Mouse (Mus musculus) cerebellum, adult 8-10 months (tissue): ENCODE results near the gene Anp32e.
"Not testable (repeated sequence)": the region's sequence is repeated elsewhere in the genome, so short reads cannot be mapped to it uniquely, and the experiment has no call there.

Source experiments
- DNase-seq: peaks from one replicate; pipeline ENCODE4 v3.0.0; 2022

Gene Anp32e

DNA sequence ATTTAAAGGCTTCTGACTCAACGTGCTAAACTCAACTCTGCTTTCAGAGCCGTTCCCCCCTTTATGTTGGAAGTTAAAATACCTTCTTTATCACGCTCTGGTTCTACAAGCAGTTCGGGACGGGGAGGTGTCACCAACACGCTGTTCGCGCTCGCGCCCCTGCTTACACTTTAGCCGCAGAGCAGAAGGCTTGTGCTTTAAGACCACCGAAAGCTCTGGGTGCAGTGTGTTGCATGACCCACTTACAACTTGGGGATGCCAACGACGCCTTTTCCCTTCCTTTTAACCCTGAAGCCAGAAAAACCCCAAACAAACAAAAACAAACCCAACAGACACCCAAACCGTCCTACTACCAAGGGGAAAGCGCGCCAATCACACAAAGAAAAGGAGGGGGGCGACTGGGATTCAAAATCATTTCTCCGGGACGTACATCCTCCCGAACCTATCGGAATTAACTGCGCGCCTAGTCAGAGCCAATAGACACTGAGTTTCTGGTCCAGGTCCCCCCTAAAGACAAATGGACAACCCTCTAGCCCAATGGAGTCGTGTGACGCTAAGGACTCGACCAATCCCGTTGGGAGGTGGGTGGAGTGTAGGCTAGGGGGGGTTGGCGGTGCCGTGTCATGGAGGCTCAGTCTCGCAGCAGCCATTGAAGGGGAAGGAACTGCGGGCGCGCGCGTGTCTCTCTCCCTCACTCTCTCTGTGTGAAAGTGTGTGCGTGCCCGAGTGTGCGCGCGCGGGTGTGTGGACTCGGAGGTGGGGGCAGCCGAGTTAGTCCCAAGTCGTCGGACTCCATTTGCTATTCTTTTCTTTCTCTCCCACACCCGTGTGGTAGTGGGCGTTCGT is at the start of gene Anp32e:
Gene Anp32e (plus strand): TSS at position 589 of the 846 bp plus-strand sequence.
- peak; percentile 98 for DNase-seq

DNA sequence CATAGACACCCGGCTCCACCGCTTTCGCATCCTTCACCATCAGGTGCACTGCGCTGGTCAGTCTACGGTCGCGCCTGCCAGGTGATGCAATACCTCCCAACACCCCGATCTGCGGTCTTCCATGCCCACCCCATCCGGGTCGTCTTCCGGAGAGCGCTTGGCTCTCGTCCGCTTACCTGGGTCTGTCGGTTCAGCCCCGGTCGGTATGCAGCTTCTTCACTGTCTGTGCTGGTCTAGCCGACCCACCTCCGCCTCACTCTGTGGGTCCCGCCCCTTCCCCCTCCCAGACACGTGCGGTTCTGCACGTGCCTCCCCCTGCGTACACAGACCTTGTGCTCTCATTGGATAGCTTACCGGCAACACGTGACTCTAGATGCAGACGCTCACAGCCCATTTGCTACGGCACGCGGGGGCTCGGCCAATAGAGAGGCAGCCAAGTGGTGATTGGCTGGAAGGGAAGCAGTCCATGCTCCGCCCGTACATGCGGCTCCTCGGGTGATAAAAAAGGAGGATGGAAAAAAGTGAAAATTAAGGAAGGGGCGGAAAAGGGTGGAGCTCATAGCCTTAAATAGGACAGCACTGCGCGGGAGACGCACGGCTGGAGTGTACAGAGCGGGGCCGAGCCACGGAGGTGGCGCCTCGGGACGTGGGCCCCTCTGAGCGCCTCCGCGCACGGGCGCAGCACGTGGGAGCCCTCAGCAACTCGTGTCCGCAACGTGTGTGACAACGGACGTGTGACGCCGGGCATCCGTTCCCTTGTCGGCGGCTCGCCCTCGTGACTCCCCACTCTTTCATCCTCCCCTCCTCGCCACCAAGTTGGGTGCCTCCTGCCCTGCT is 46.8 kb upstream of the Anp32e start, which contains the start of gene Ciart:
Gene Ciart (minus strand): TSS at position 273 of the 837 bp plus-strand sequence.
- peak; percentile 90 for DNase-seq

DNA sequence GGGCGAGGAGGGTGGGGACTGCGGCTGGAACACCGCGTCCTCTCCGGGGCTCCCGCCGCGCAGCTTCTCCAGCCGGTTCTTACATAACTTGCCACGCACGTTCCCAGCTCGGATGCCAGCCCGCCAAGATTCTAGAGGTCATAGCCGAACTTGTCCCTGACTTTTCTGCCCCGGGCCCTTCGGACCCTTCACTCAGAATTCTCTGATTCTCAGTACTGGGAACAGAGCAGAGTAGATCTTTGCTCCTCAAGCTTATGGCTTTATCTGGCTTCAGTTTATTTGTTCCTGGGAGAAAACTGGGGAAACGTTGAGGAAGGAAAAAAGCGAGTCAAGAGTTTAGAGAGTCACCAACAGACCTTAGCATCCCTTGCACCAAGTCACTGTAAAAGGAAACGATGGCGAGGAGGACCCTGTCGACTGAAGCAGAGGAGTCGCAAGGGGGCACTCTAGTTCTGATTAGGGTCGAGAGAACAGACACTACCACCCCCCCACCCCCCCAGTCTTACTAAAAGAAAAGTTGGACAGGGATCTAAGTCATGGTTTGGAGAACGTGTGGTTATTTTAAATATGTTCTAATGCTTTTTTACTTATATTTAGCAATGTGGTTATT is 46.1 kb upstream of the Anp32e start:
- DNase-seq: peak; percentile 57

DNA sequence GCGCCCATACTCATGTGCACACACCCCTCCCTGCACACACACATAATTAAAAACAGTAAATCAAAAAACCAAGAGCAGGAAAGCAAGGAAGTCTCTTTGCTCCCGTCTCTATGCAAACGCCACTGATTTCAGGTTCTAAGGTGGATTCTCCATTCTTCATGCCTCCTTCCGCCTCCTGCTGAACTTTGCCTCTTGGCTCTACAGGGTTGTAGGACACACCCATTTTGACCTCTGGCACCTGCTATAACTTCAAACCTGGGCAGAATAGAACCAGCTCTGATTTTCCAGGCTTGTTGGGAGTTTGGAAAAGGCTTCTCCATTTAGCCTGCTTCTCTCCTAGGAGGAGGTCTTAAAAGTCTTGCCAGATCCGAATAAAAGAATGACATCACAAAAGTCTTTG is 44.6 kb upstream of the Anp32e start:
- no peak for DNase-seq

DNA sequence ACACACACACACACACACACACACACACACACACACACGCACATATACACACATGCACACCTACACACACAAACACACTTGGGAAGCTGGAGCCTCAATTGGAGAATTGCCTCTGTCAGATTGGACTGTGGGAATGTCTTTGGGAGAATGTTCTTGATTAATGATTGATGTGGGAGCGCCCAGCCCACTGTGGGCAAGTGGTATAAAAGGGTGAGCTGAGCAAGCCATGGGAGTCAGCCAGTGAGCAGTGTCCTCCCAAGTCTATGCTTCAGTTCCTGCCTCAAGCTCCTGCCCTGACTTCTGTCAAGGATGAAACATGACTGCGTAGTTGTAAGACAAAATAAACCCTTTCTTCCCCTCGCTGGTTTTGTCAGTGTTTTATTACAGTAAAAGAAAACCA is 41.5 kb upstream of the Anp32e start:
- no peak for DNase-seq

DNA sequence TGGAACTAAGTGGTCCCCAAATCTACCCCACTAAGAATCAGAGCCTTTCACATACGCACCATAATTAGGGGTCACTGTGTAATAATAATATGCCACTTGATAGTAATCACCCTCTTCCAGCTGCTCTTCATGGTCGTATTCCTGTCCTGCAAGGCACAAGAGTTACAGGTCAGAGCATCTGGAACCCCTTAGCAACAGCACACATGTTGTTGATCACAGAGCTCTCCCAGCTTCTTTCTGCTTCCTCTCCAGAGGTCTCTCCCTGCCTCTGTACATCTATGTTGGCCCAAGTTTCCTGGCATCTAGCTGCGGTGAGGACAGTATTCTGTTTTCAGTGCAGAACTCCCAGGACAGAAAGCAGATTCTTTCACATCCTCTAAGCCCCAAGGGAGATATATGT is 39.4 kb upstream of the Anp32e start:
- DNase-seq: no peak

DNA sequence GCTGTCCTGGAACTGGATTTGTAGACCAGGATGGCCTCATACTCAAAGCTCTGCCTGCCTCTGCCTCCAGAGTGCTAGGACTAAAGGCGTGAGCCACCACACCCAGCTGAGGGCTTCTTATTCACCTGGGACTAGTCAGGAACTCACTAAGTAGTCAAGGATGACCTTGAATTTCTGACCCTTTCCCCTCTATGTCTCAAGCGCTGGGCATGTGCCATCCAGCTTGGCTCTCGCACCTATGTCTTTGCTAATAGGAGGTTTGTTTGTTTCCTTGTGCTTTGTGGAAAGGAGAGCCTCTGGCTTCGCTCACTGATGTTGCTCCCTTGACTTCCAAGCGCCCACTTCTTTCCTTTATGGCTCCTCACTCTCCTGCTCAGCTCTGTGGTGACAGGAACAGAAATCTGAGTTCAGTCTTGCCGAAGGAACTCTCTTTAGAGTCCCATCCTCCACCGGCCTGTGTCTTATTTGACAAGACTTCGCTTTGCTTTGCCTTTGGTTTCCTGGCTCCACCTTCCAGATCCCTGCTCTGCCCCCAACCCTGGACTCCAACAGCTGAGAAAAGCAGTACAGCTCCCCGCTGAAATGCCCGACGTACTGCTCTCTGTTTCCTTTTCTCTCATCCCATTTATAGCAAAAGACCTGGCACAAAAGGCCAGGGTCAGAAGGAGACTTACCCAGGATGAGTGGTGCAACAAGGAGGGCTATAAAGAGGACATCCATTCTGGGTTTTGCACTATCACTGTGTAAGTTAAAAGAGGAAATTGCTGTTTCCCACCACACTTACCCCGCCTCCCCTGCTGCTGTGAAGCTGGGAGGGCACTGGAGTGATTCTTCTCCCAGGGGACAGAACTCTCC is 37.6 kb upstream of the Anp32e start, which contains the start of gene BC028528:
Gene BC028528 (minus strand): TSS at position 795 of the 855 bp plus-strand sequence.
- DNase-seq: no peak

DNA sequence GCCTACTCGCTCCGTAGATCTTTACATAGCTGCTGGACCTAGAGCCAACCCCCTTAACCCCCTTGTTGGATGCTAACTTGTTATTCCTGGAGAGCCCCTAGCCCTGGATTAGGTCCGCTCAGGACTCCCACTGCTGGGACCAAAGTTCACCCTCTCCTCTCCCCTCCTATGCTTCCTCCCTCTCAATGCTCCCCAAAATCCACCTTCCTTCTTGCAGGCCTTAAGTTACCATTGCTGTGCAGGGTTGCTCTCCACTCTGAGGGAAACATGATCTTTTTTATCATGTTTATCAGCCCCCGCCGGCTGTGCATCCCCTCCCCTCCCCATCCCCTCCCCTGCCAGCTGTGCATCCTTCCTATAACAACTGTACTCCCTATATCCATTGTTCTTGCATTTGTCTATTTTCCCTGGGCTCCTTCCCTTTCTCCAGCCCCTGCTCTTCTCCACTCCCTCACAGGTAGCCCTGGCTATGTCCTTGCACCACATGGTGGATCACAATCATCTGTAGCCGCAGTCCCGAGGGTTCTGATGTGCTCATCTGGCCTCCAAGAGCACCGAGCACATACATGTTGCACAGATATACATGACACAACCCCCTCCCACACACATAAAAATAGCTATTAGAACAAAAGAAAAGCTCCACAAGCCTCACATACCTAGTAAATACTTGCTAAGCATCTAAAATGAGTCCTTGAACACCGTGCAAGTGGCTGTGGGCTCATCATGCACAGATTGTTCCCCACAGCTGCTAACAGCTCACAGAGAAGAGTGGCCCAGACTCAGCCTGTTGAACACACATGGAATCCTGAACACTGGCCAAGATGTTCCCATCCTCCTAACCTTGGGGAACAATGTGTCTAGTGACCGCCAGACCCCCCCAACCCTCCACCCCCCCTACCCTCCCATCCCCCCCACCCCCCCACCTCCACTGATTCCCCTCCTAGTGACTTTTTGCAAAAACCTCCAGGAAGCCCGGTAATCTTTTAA is 36.7 kb upstream of the Anp32e start:
- DNase-seq: no peak

DNA sequence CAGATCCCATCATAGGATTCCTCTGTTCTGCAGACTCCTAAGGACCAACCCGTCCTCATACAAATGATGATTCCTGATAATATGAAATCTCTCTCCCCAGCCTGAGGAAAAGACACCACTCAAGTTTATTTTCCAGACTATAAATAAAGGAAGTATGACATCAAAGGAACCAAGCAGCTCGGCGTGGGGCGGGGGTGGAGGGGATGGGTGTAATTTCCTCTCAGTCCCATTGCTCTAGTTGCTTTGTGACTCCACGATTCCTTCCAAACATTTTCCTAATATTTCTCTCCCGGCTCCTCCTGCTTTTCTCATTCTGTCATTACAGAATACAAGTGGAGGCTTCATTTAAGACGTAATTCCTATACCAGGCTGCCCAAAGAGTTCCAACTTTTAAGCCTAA is 35.9 kb upstream of the Anp32e start:
- no peak for DNase-seq

DNA sequence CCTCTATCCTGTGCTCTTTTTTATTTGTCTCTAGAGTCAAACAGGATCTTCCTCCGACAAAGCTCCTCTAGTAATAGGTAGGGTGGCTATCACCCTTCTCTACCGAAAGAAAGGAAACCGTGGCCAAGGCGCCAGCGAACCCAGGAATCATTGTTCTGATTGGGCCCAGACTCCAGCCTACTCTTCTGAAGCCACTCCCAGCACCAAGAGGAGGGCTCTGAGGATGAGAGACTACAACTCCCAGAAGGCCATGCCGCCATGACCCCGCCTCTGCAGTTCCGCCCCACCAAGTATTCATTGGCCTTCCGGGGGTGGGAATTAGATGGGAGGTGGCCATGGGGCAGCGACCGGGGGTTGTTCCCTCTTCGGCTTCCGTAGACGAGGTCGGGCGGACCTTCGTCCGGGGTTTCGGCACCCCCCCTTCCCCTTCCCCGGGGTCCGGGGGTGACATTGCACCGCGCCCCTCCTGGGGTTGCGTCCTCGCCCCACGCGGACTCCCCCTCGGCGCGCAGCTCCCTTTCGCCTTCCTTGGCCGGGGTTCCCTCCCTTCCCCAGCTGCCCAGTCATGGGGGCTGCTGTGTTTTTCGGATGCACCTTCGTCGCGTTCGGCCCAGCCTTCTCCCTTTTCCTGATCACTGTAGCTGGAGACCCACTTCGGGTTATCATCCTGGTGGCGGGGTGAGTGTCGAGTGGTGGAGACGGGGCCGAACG is 35.3 kb upstream of the Anp32e start, which contains the start of gene Aph1a:
Gene Aph1a (plus strand): TSS at position 364 of the 711 bp plus-strand sequence.
- DNase-seq: peak; percentile 96

DNA sequence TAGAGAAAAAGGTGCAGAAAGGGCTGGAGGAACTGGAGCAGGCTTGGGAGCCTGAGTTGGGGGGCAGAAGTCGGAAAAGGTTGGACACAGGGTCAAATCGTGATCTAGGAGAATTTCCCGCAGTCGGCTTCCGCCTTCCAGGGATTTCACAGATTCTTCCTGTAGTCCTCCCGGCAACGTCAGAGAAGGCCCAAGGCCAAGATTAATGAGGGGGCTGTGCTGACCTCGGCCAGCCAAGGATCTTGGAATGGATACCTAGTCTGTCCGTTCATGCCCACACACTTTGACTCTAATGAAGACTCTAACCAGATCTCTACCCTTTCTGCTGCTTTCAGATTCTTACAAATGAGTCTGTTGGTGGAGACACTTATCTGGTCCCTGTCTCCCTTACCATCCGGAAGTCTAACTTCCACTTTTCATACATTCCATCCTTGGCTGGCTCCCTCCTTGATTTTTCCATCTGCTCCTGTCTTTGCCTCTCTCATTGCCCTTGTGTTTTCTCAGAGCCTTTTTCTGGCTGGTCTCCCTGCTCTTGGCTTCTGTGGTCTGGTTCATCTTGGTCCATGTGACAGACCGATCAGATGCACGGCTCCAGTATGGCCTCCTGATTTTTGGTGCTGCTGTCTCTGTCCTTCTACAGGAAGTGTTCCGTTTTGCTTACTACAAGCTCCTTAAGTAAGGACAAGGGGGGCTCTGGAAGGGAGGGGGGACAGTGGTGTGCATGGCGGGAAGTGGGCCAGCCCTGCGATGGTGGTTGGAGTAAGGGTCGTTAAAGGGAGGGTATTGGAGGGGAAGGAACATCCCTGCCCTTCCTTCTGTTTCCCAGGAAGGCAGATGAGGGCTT is 34.5 kb upstream of the Anp32e start:
- peak; percentile 52 for DNase-seq

DNA sequence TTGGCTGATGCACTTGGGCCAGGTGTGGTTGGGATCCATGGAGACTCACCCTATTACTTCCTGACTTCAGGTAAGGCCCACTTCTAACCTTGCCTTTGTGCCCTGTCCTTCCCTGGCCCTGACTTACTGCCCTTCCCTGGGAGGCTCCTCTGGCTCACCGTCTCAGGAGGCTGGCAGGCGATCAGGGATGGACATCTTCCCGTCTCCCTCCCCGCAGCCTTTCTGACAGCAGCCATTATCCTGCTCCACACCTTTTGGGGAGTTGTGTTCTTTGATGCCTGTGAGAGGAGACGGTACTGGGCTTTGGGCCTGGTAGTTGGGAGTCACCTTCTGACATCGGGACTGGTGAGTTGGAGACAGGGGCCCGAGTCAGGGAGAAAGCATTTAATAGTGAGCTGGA is 33.5 kb upstream of the Anp32e start:
- not testable (repeated sequence) for DNase-seq

DNA sequence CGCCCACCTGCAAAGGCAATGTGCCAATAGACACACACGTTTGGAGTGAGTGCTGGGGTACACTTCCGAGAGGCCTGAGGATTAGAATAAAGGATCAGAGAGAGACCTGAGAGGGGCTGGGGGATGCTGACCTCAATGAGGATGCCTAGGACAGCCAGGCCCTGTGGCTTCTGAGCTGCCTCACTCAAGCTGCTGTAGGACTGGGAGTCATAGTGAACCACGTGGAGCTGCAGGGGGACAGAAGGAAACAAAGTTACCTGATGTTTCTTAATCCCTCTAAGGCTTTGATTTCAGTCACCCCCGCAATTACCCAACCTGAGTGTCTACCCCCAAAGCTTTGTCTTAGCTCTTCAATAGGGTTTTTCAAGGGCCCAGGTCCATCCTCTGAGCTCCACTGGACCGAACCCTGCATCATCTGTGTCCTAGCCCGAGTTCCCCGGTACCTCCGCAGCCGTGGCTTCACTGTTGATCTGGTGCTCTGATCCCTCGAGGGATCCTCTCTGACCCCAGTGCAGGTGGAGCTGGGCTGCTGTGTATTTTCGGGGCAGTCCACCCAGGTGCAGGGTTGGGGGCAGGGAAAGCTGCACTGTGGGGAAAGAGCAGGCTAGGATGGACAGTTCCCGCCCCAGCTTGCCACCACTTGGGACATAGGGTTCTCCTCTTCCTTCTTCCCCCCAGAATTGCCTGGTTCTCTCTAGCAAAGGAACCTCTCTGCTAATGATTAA is 29.1 kb upstream of the Anp32e start:
- DNase-seq: no peak

DNA sequence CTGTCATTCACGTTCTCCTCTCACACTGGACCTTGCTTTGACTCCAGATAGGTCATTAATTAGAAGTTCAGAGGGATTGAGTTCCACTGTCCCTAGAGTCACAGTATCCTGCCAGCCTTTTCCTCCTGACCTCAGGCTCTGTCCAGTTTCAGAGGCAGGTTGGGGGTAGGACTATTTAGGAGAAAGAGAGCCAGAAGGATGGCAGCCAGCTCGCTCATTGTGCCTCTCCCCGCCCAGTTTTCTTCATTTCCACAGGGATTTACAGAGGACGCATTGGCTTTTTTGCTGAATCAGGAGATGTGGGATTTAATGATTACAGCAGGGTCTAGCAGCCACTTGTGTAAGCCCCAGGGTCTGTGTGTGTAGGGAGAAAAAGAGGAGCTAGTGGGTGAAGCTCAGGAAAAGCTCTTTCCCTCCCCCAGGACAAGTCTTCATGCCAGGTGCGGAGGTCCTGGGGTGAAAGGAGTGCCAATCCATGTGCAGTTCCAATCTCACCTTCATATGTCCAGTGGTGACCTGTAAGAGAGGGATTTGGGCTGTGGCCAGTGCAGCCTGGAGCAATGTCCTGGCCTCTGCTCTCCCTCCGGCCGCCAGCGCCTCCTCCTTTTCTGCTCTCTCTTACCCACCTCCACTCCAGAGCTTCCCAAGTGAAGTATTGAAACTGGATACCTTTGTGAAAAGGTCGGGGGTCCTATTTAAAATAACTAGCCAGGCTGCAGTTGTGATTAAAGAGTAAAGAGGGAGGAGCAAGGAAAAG is 27.3 kb upstream of the Anp32e start:
- no peak for DNase-seq

DNA sequence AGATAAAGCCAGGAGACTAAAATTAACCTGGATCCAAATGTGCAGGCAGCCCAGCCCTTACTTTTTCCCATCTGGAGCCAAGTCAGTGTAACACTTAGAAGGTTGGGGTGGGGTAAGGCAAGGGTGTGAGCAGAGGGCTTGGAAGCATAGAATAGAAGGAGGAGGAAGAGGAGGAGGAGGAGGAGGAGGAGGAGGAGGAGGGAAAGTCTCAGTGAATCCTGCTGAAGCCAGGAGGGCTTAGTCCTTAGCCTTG is 26.7 kb upstream of the Anp32e start:
- no peak for DNase-seq

DNA sequence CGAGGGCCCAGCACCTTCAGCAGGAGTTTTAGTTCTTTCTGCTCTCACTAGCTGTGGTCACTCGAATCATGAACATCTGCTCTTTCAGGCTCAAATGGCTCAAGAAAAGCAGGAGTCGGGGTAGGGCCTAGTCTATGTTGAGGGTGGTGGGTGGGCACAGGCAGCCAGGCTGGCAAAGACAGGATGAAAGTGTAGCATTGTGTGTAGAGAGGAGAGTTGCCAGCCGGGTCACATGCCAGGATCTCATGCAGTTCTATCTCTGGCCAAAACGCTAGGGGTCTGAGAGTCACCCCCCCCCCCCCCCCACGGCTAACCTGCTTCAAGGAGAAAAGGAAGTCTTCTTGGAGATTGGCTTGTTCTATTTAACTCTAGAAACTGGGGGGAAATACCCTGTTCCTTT is 26.4 kb upstream of the Anp32e start:
- DNase-seq: no peak

DNA sequence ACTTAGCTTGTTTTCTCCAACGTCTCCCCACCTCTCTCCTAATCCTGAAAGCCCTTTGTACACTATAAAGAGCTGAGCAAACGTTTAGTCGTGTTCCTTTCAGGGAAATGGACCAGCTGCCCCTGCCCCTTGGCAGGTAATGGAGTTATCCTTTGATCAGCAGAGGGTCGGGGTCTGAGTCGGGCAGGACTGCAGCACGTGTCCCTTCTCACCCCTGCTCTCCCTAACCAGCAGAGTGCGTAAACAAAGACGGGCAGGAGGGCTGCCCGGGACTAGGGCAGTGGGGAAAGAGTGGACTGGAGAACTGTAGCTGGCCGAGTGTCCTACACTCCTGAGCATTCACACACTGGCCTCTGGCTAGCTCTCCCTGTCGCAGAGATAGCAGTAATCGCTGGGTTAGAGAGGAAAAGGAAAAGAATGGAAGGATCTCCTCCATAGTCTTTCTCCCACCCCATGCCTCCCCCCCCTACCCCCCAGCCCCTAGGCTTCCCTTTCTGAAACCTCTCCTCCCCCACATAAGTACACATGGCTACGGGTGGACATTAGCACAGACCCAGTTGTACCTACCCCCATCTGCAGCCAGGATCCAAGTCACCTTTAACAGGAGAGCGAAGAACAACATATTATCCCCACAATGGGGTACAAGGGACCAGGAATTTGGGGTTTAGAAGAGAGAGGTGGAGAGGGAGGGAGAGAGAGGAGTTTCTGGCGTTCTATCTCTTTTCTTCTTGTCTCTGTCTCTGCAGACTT is 25.1 kb upstream of the Anp32e start:
- DNase-seq: no peak
